Mouse (Mus musculus) heart, postnatal 0 days (tissue): ENCODE results near the gene Ppt2.

Source experiments
- CTCF ChIP-seq: IDR thresholded peaks from 2 replicates; pipeline ENCODE4 v1.5.1; 2016; ENCODE audit warnings: antibody characterized with exemption, control low read depth, low read depth
- EP300 ChIP-seq: IDR thresholded peaks from 2 replicates; pipeline ENCODE4 v1.6.1; 2016; ENCODE audit warnings: antibody characterized with exemption, low read depth

- TF ChIP-seq EP300 (no peak), CTCF (no peak)
Observed at GRCm38 (mm10) chr17:34646906-34647787, 18.8 kb upstream of the Ppt2 start, which contains the start of gene Atf6b.
